Mouse (Mus musculus) embryonic facial prominence, embryonic 13.5 days (tissue): ENCODE data around the gene Lyz1. TPM values are rescaled to one million over a fixed set of nuclear protein-coding genes. Genes with fewer than 3 reads are reported as not detected.
"Not testable (repeated sequence)": the region's sequence is repeated elsewhere in the genome, so short reads cannot be mapped to it uniquely, and the experiment has no call there.

ENCODE experiments used
- ATAC-seq: fragments of 200-750 bp; cut with Nextera tagmentation; 2 replicates; pipeline ENCODE4 v1.8.0; 2017; ENCODE audit warnings: low read depth; ENCODE audit not compliant: insufficient number of reproducible peaks, insufficient read depth, low FRiP score, low TSS enrichment
- H3K27ac ChIP-seq: fragments of 300-500 bp; sonication (generic); 2 replicates; pipeline ENCODE4 v1.5.1; 2015; ENCODE audit warnings: moderate library complexity, mild to moderate bottlenecking, inconsistent platforms
- H3K27me3 ChIP-seq: fragments of 300-500 bp; sonication (generic); 2 replicates; pipeline ENCODE4 v1.6.1; 2015; ENCODE audit warnings: mild to moderate bottlenecking, inconsistent platforms
- H3K36me3 ChIP-seq: fragments of 300-500 bp; sonication (generic); 2 replicates; pipeline ENCODE4 v1.6.1; 2015; ENCODE audit warnings: mild to moderate bottlenecking, inconsistent platforms
- H3K4me1 ChIP-seq: fragments of 300-500 bp; sonication (generic); 2 replicates; pipeline ENCODE4 v1.6.1; 2015; ENCODE audit warnings: inconsistent platforms
- H3K4me2 ChIP-seq: fragments of 300-500 bp; sonication (generic); 2 replicates; pipeline ENCODE4 v1.6.1; 2015; ENCODE audit warnings: moderate library complexity, mild to moderate bottlenecking, inconsistent platforms
- H3K4me3 ChIP-seq: fragments of 300-500 bp; sonication (generic); 2 replicates; pipeline ENCODE4 v1.5.1; 2015; ENCODE audit warnings: mild to moderate bottlenecking, inconsistent platforms
- H3K9ac ChIP-seq: fragments of 300-500 bp; sonication (generic); 2 replicates; pipeline ENCODE4 v1.6.1; 2015; ENCODE audit warnings: mild to moderate bottlenecking, inconsistent platforms
- H3K9me3 ChIP-seq: fragments of 300-500 bp; sonication (generic); 2 replicates; pipeline ENCODE4 v1.6.1; 2016; ENCODE audit warnings: inconsistent platforms
- WGBS: fragments of 180-500 bp; shearing (Covaris S2); methylation state at CpG from one replicate; pipeline ENCODE4 v1.1.7; 2015; ENCODE audit warnings: mixed read lengths; 5-methylcytosine and 5-hydroxymethylcytosine counted together
- polyA plus RNA-seq: library from polyadenylated mRNA; unstranded; fragments of >200 nt; fragmentation: Nextera tagmentation; extraction: Ambion mirVana; gene quantifications from 2 replicates; pipeline ENCODE4 v1.2.1, GENCODE M21; 2015

Lyz1 gene
- polyA plus RNA-seq, 1 experiment from 2014 or later, result not detected

DNA sequence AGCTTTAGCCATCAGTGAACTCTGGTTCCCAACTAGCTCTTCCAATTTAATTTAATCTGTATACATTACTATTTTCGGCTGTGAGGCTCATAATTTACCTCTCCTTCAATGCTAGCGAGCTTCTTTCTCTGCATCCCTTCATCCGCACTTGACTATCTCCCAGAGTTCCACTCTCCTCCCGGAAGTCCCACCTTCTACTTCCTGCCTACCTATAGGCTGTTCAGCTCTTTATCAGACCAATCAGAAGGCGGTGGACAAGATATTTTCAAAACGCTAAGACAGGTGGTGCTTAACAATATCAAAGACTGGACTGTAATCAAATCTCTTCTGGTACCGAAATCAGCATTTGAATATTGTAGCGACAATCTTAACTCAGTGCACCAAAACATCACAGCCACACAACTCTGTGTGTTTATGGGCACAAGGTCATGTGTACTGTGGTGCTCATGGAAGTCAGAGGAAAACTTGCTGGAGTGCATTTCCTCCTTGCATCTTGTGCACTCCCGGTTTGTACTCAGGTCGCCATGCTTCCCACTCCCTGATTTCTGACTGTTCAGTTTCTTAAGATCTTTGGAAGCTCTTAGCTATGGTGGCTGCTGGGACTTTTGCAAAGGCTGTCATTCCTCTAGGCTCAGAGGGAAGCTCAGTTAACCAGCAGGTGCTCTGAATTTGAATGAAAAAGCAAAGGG lies 16.8 kb downstream of the Lyz1 start:
- 76% methylated on average over 10 of the region's 10 CpGs for WGBS
- no peak overlapping the region for H3K27ac ChIP-seq
- H3K4me3 ChIP-seq, result no peak overlapping the region
- ATAC-seq, result no peak
- no peaks in the 10 kb centered on the region for H3K4me1 ChIP-seq
- no peaks in the 10 kb centered on the region for H3K36me3 ChIP-seq
- H3K27me3 ChIP-seq, result no peaks in the 10 kb centered on the region
- H3K9me3 ChIP-seq, result no peaks in the 10 kb centered on the region
- no peak overlapping the region for H3K4me2 ChIP-seq
- H3K9ac ChIP-seq, result no peak overlapping the region

DNA sequence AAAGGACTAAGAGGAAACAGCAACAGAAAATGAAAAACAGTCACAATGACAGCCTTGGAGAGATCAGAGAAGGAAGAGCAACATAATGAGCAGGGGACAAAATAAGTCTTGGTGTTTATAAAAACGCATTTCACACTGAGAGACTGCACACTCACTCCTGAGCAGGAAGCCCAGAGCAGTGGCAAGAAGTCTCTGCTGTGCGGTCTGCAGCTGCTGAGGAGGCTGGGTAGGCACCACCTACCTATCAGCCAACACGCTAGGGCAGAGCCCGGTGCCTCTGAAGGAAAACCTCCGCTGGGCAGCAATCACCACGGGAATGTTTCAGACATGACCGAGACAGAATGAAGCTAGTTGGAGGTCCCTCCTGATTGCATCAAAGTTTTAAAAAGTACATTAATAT lies 18.0 kb downstream of the Lyz1 start:
- H3K9me3 ChIP-seq, H3K4me2 ChIP-seq, H3K9ac ChIP-seq, H3K27me3 ChIP-seq, ATAC-seq, H3K27ac ChIP-seq, H3K36me3 ChIP-seq, H3K4me3 ChIP-seq, H3K4me1 ChIP-seq: not testable (repeated sequence)
- 77% methylated on average over 4 of the region's 7 CpGs for WGBS

DNA sequence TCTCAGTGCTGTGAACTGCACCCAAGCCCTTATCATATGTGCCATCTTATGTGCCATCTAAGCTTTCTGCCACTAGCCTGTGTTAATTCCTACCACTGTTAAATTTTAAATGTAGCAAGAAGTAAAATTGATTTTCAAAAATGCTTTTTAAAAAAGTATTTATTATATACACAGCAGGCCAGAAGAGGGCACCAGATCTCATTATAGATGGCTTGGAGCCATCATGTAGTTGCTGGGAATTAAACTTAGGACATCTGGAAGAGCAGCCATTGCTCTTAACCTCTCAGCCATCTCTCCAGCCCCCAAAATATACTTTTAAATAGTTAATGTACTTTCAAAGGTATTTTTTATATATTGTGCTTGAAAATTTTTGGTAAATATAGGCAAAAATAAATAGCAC lies 20.6 kb downstream of the Lyz1 start:
- no peak for ATAC-seq
- no peak overlapping the region for H3K9ac ChIP-seq
- H3K4me1 ChIP-seq, result no peaks in the 10 kb centered on the region
- H3K9me3 ChIP-seq, result no peaks in the 10 kb centered on the region
- H3K27me3 ChIP-seq, result no peaks in the 10 kb centered on the region
- H3K36me3 ChIP-seq, result no peaks in the 10 kb centered on the region
- no peak overlapping the region for H3K4me3 ChIP-seq
- no peak overlapping the region for H3K4me2 ChIP-seq
- no peak overlapping the region for H3K27ac ChIP-seq

DNA sequence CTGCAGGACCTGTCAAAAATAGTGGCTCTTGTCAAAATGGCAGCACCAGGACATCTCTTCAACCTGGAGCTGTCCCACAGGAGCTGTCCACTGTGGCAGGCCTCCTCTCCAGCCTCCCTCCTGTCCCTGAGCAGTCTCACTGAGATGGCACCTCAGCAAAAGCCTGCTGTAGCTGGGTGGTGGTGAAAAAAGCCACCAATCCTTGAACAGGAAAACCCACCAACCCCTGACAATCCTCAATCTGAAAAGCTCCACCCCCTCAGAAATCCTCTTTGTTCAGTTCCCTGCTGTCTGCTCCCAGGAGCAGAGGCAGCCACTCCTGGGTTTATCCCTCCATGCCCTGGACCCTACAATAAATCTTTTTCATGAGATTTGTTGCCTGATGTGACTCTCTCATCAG lies 32.8 kb downstream of the Lyz1 start:
- no peak overlapping the region for H3K4me2 ChIP-seq
- no peak overlapping the region for H3K9ac ChIP-seq
- no peaks in the 10 kb centered on the region for H3K27me3 ChIP-seq
- peaks cover 12% of the 10 kb centered on the region; the same call in 1 of the 2 replicates for H3K9me3 ChIP-seq
- H3K4me1 ChIP-seq, result no peaks in the 10 kb centered on the region
- no peak overlapping the region for H3K4me3 ChIP-seq
- no peak overlapping the region for H3K27ac ChIP-seq
- H3K36me3 ChIP-seq, result no peaks in the 10 kb centered on the region
- no peak for ATAC-seq

DNA sequence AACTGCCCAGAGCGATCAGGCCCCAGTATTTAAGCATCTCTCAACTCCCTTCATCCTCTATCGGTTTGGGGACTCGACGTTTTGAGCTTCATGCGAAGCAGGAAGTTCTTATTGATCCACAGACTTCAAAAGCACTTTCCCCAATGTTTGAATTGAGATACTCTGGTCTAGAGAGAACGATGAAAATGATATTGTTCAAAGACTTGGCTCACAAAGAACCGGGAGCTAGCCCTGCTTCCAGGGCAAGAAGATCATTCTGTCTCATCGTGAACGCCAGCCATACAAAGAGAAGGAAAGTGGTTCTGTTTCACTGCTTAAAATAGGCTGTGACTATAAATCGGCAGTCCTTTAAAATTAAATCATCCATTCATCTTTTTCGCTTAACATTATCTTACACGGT lies 54.1 kb downstream of the Lyz1 start, which contains the start of gene 9530003J23Rik:
Gene 9530003J23Rik (minus strand): TSS at position 101 of the 400 bp plus-strand sequence.
- no peak within 1 kb of the TSS for H3K9ac ChIP-seq

More for the DNA sequence above, 54.1 kb downstream of the Lyz1 start, which contains the start of gene 9530003J23Rik:
- Histone ChIP-seq H3K4me3 (no peak within 1 kb of the TSS), H3K27me3 (no peaks in the 10 kb centered on the region), H3K4me1 (no peaks in the 10 kb centered on the region), H3K27ac (no peak within 1 kb of the TSS), H3K36me3 (no peaks in the 10 kb centered on the region), H3K9me3 (no peaks in the 10 kb centered on the region), H3K4me2 (no peak within 1 kb of the TSS)
- 88% methylated on average over 12 of the region's 12 CpGs for WGBS
- no peak for ATAC-seq

Other genes starting within 250 kb of the Lyz1 start
- gene Lrrc10, start 247.5 kb downstream of the Lyz1 start, polyA plus RNA-seq, result 0.43 TPM in 1 of 2 replicates, not detected in the other
- 257 and 258 TPM in 2 replicates for gene Cct2, start 229.1 kb downstream of the Lyz1 start, polyA plus RNA-seq
- 20.8 and 25.8 TPM in 2 replicates for gene Frs2, start 144.3 kb downstream of the Lyz1 start, polyA plus RNA-seq
- gene Yeats4, start 68.4 kb downstream of the Lyz1 start, polyA plus RNA-seq, result 80.0 and 87.4 TPM in 2 replicates
- gene 9530003J23Rik, start 54.2 kb downstream of the Lyz1 start, polyA plus RNA-seq, result not detected in 2 replicates
- 36.2 and 40.7 TPM in 2 replicates for gene Lyz2, start 10.5 kb downstream of the Lyz1 start, polyA plus RNA-seq
- gene Cpsf6, start 87.1 kb upstream of the Lyz1 start, polyA plus RNA-seq, result 161 and 169 TPM in 2 replicates